Mouse (Mus musculus) liver, embryonic 14.5 days (tissue): ENCODE measurements around the gene Apobec2.

ENCODE experiments used
- CTCF ChIP-seq: IDR thresholded peaks from 2 replicates; pipeline ENCODE4 v1.5.1; 2016; ENCODE audit warnings: antibody characterized with exemption, low read depth, control low read depth
- EP300 ChIP-seq: IDR thresholded peaks from 2 replicates; pipeline ENCODE4 v1.6.1; 2016; ENCODE audit warnings: antibody characterized with exemption, low read depth

GRCm38 (mm10) chr17:48410299-48410785 is 22.4 kb downstream of the Apobec2 start:
- no peak for TF ChIP-seq CTCF
- no peak; the same call in 1 of the 2 replicates for TF ChIP-seq EP300
